Mouse (Mus musculus): Measurements from ENCODE around the gene Cldn1. TPM values are rescaled to one million over a fixed set of nuclear protein-coding genes. Genes with fewer than 3 reads are reported as not detected.

Cldn1 gene
- 1 to 10 TPM; 2.4 to 8.3 TPM for total RNA-seq (2021)
- long read RNA-seq, experiment 1, partial matches to known transcripts: 0 of 1 reads
- long read RNA-seq, experiment 1, other reads (novel, unspliced or antisense): 0 of 1 reads
- long read RNA-seq, experiment 2, full-length matches to known transcripts: 4 of 4 reads
- long read RNA-seq, experiment 2, partial matches to known transcripts: 0 of 4 reads
- long read RNA-seq, experiment 2, other reads (novel, unspliced or antisense): 0 of 4 reads

GRCm38 (mm10) chr16:26371325-26372053 lies at the start of gene Cldn1:
TSS of gene Cldn1 (minus strand) at chr16:26371841.
- peak; percentile 68 to 72 for DNase-seq (ENCODE audit: low spot score in 2 of 2)

- peak in 1 of 2 experiments; percentile 75 for DNase-seq (ENCODE audit: low spot score in 2 of 2)
Observed at GRCm38 (mm10) chr16:26418616-26419015, 47.0 kb upstream of the Cldn1 start.

GRCm38 (mm10) chr16:26404070-26404469 lies 32.4 kb upstream of the Cldn1 start:
- no peak for DNase-seq (ENCODE audit: low spot score in 2 of 2)

- peak; percentile 9 to 20 for DNase-seq (ENCODE audit: low spot score in 2 of 2)
Observed at GRCm38 (mm10) chr16:26400971-26401370, 29.3 kb upstream of the Cldn1 start.

- DNase-seq (ENCODE audit: low spot score in 2 of 2): no peak
Observed at GRCm38 (mm10) chr16:26400549-26400948, 28.9 kb upstream of the Cldn1 start.

- no peak for DNase-seq (ENCODE audit: low spot score in 2 of 2)
Observed at GRCm38 (mm10) chr16:26390936-26391335, 19.3 kb upstream of the Cldn1 start.

GRCm38 (mm10) chr16:26386159-26386558 lies 14.5 kb upstream of the Cldn1 start:
- DNase-seq (ENCODE audit: low spot score in 2 of 2): no peak

GRCm38 (mm10) chr16:26384112-26384649 lies 12.5 kb upstream of the Cldn1 start:
- DNase-seq (ENCODE audit: low spot score in 2 of 2): no peak

- DNase-seq (ENCODE audit: low spot score in 2 of 2): no peak
Observed at GRCm38 (mm10) chr16:26377170-26377569, 5.5 kb upstream of the Cldn1 start.

- DNase-seq (ENCODE audit: low spot score in 2 of 2): no peak
Observed at GRCm38 (mm10) chr16:26370127-26370526, 1.5 kb downstream of the Cldn1 start.

- DNase-seq (ENCODE audit: low spot score in 2 of 2): no peak
Observed at GRCm38 (mm10) chr16:26369044-26369730, 2.5 kb downstream of the Cldn1 start.

- no peak for DNase-seq (ENCODE audit: low spot score in 2 of 2)
Observed at GRCm38 (mm10) chr16:26368121-26368520, 3.5 kb downstream of the Cldn1 start.

- no peak for DNase-seq (ENCODE audit: low spot score in 2 of 2)
Observed at GRCm38 (mm10) chr16:26360694-26361093, 10.9 kb downstream of the Cldn1 start.

GRCm38 (mm10) chr16:26359619-26360018 lies 12.0 kb downstream of the Cldn1 start:
- DNase-seq (ENCODE audit: low spot score in 2 of 2): no peak

- no peak for DNase-seq (ENCODE audit: low spot score in 2 of 2)
Observed at GRCm38 (mm10) chr16:26358898-26359297, 12.7 kb downstream of the Cldn1 start.

GRCm38 (mm10) chr16:26357863-26358780 lies 13.5 kb downstream of the Cldn1 start:
- no peak for DNase-seq (ENCODE audit: low spot score in 2 of 2)

- no peak for DNase-seq (ENCODE audit: low spot score in 2 of 2)
Observed at GRCm38 (mm10) chr16:26355513-26355912, 16.1 kb downstream of the Cldn1 start.

GRCm38 (mm10) chr16:26350786-26351185 lies 20.9 kb downstream of the Cldn1 start:
- DNase-seq (ENCODE audit: low spot score in 2 of 2): no peak

GRCm38 (mm10) chr16:26348809-26349208 lies 22.8 kb downstream of the Cldn1 start:
- DNase-seq (ENCODE audit: low spot score in 2 of 2): no peak

- DNase-seq (ENCODE audit: low spot score in 2 of 2): no peak
Observed at GRCm38 (mm10) chr16:26316281-26316680, 55.4 kb downstream of the Cldn1 start.

- peak; percentile 7 to 16 for DNase-seq (ENCODE audit: low spot score in 2 of 2)
Observed at GRCm38 (mm10) chr16:26314815-26315214, 56.8 kb downstream of the Cldn1 start.
